Mouse (Mus musculus): ENCODE results near the gene Gm10300. TPM values are rescaled to one million over a fixed set of nuclear protein-coding genes. Genes with fewer than 3 reads are reported as not detected.

The Gm10300 gene
- total RNA-seq, 2 experiments from 2014 or later, result 0.17 TPM; not detected in 1

GRCm38 (mm10) chr4:132049549-132050200 lies 24.8 kb upstream of the Gm10300 start:
- intact Hi-C loops (cut with DNase I), result loop anchor here (2.0 kb wide), 1 partner anchor 25 kb away; the partner anchor contains the start of genes Epb41 and Gm10300
- no peak for DNase-seq (ENCODE audit: low spot score)

- DNase-seq (ENCODE audit: low spot score), result no peak
- intact Hi-C loops (cut with DNase I), result no loop called here
Measured at GRCm38 (mm10) chr4:132051321-132052275, 22.9 kb upstream of the Gm10300 start.

GRCm38 (mm10) chr4:132057311-132057710 lies 17.2 kb upstream of the Gm10300 start:
- DNase-seq (ENCODE audit: low spot score), result no peak
- intact Hi-C loops (cut with DNase I), result no loop called here

- intact Hi-C loops (cut with DNase I), result no loop called here
- DNase-seq (ENCODE audit: low spot score), result no peak
Measured at GRCm38 (mm10) chr4:132059541-132059940, 15.0 kb upstream of the Gm10300 start.

- no peak for DNase-seq (ENCODE audit: low spot score)
- intact Hi-C loops (cut with DNase I), result no loop called here
Measured at GRCm38 (mm10) chr4:132060040-132060832, 14.3 kb upstream of the Gm10300 start.

GRCm38 (mm10) chr4:132062289-132062688 lies 12.2 kb upstream of the Gm10300 start:
- DNase-seq (ENCODE audit: low spot score), result no peak
- intact Hi-C loops (cut with DNase I), result no loop called here

- intact Hi-C loops (cut with DNase I), result no loop called here
- DNase-seq (ENCODE audit: low spot score), result no peak
Measured at GRCm38 (mm10) chr4:132062934-132063884, 11.3 kb upstream of the Gm10300 start.

- DNase-seq (ENCODE audit: low spot score), result no peak
- intact Hi-C loops (cut with DNase I), result no loop called here
Measured at GRCm38 (mm10) chr4:132064550-132064949, 9.9 kb upstream of the Gm10300 start.

- intact Hi-C loops (cut with DNase I), result no loop called here
- DNase-seq (ENCODE audit: low spot score), result no peak
Measured at GRCm38 (mm10) chr4:132065578-132065977, 8.9 kb upstream of the Gm10300 start.

- peak; percentile 76 for DNase-seq (ENCODE audit: low spot score)
- intact Hi-C loops (cut with DNase I), result no loop called here
Measured at GRCm38 (mm10) chr4:132066101-132066773, 8.3 kb upstream of the Gm10300 start.

- intact Hi-C loops (cut with DNase I), result no loop called here
- no peak for DNase-seq (ENCODE audit: low spot score)
Measured at GRCm38 (mm10) chr4:132067112-132067937, 7.2 kb upstream of the Gm10300 start.

- DNase-seq (ENCODE audit: low spot score), result no peak
- intact Hi-C loops (cut with DNase I), result no loop called here
Measured at GRCm38 (mm10) chr4:132067938-132068235, 6.6 kb upstream of the Gm10300 start.

GRCm38 (mm10) chr4:132071674-132072073 lies 2.8 kb upstream of the Gm10300 start:
- intact Hi-C loops (cut with DNase I), result no loop called here
- no peak for DNase-seq (ENCODE audit: low spot score)

- intact Hi-C loops (cut with DNase I), result no loop called here
- no peak for DNase-seq (ENCODE audit: low spot score)
Measured at GRCm38 (mm10) chr4:132072156-132072555, 2.3 kb upstream of the Gm10300 start.

GRCm38 (mm10) chr4:132072946-132073345 lies 1.6 kb upstream of the Gm10300 start:
- DNase-seq (ENCODE audit: low spot score), result no peak
- intact Hi-C loops (cut with DNase I), result no loop called here

GRCm38 (mm10) chr4:132074933-132075769 lies 654 bp downstream of the Gm10300 start, which contains the start of gene Epb41:
TSS of gene Epb41 (minus strand) at chr4:132075321.
- intact Hi-C loops (cut with DNase I), result loop anchor here (2.0 to 5.0 kb wide), 2 partner anchors 26 to 43 kb away; no protein-coding TSS in a partner anchor
- DNase-seq (ENCODE audit: low spot score), result peak; percentile 95

- intact Hi-C loops (cut with DNase I), result loop anchor here (2.0 to 5.0 kb wide), 2 partner anchors 27 to 43 kb away; no protein-coding TSS in a partner anchor
- DNase-seq (ENCODE audit: low spot score), result no peak
Measured at GRCm38 (mm10) chr4:132075796-132076195, 1.3 kb downstream of the Gm10300 start.
